Mouse (Mus musculus) natural killer cell, adult 2 months (primary cell): ENCODE data around the gene Psma7.

Source experiments
- DNase-seq, 2 experiments: peaks; one replicate each; pipeline ENCODE4 v3.0.0; 2022; ENCODE audit warnings: low spot score in 2 of 2

The Psma7 gene

GRCm38 (mm10) chr2:180042256-180042857 lies at the start of gene Psma7, which contains the start of gene Ss18l1:
Gene Psma7 (minus strand): TSS chr2:180042433.
Gene Ss18l1 (plus strand): TSS chr2:180042509.
- DNase-seq = peak; percentile 82 to 86

GRCm38 (mm10) chr2:180090285-180090684 lies 48.1 kb upstream of the Psma7 start:
- no peak for DNase-seq

- DNase-seq = no peak
Observed at GRCm38 (mm10) chr2:180087472-180087871, 45.2 kb upstream of the Psma7 start.

- DNase-seq = no peak
Observed at GRCm38 (mm10) chr2:180086637-180087027, 44.4 kb upstream of the Psma7 start.

- no peak for DNase-seq
Observed at GRCm38 (mm10) chr2:180085926-180086636, 43.8 kb upstream of the Psma7 start.

- no peak for DNase-seq
Observed at GRCm38 (mm10) chr2:180084565-180084964, 42.3 kb upstream of the Psma7 start.

- DNase-seq = no peak
Observed at GRCm38 (mm10) chr2:180083063-180083462, 40.8 kb upstream of the Psma7 start.

- no peak for DNase-seq
Observed at GRCm38 (mm10) chr2:180080680-180081079, 38.4 kb upstream of the Psma7 start.

GRCm38 (mm10) chr2:180077622-180078021 lies 35.4 kb upstream of the Psma7 start:
- DNase-seq = no peak

- DNase-seq = no peak
Observed at GRCm38 (mm10) chr2:180072886-180073285, 30.7 kb upstream of the Psma7 start.

GRCm38 (mm10) chr2:180071671-180072070 lies 29.4 kb upstream of the Psma7 start:
- DNase-seq = no peak

- DNase-seq = peak; percentile 87 to 90
Observed at GRCm38 (mm10) chr2:180070481-180071453, 28.5 kb upstream of the Psma7 start, which contains the start of gene Mtg2. Gene Mtg2 (plus strand): TSS chr2:180070588.

GRCm38 (mm10) chr2:180069770-180070480 lies 27.7 kb upstream of the Psma7 start:
- DNase-seq = no peak

GRCm38 (mm10) chr2:180063338-180064131 lies 21.3 kb upstream of the Psma7 start:
- no peak for DNase-seq

GRCm38 (mm10) chr2:180053001-180053400 lies 10.8 kb upstream of the Psma7 start:
- no peak for DNase-seq

- peak in 1 of 2 experiments; percentile 30 for DNase-seq
Observed at GRCm38 (mm10) chr2:180051986-180052733, 9.9 kb upstream of the Psma7 start.

GRCm38 (mm10) chr2:180050986-180051385 lies 8.8 kb upstream of the Psma7 start:
- peak; percentile 72 to 83 for DNase-seq

- no peak for DNase-seq
Observed at GRCm38 (mm10) chr2:180047980-180048635, 5.9 kb upstream of the Psma7 start.

- DNase-seq = no peak
Observed at GRCm38 (mm10) chr2:180047580-180047979, 5.3 kb upstream of the Psma7 start.
